Mouse (Mus musculus): Measurements from ENCODE around the gene Fbxo2. TPM values are rescaled to one million over a fixed set of nuclear protein-coding genes. Genes with fewer than 3 reads are reported as not detected.

Gene Fbxo2
- polyA plus RNA-seq, 1 experiment from 2014 or later, result 0.55 TPM

DNA sequence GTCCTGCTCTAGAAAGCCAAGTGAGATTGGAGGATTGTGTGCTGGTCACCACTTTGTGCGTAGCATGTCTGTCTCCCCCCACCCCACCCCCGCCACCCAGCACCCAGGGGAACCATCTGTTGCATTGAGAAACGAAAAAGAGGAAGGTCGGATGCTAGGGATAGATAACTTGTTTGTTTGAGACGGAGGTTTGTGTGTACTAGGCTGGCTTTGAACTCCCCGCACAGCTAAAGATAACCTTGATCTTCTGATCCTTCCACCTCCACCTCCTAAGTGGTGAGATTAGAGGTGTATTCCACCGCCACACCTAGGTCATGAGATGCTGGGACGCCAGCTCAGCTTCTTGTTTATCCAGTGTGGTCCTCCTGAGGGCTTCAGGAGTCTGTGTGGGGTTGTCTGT lies 25.4 kb upstream of the Fbxo2 start:
- H3K27ac ChIP-seq (replicated peaks), result no peak overlapping the region
- no peak for DNase-seq (ENCODE audit: low spot score)
- H3K9me3 ChIP-seq (ENCODE audit: control insufficient read depth, low read length), result no peaks in the 10 kb centered on the region
- TF ChIP-seq EP300 (optimal IDR thresholded peaks at IDR 0.05), result no peak
- TF ChIP-seq CTCF (IDR thresholded peaks at IDR 0.05; ENCODE audit: low read depth), result no peak
- no peak overlapping the region for H3K4me3 ChIP-seq (ENCODE audit: low read depth, low read length)
- 69% methylated on average over 8 of the region's 8 CpGs for WGBS
- no peaks in the 10 kb centered on the region; the same call in 1 of the 2 replicates for H3K4me1 ChIP-seq (replicated peaks; ENCODE audit: control insufficient read depth, insufficient read depth)
- no peak overlapping the region for H3K9ac ChIP-seq (ENCODE audit: low read length)
- H3K4me2 ChIP-seq (replicated peaks; ENCODE audit: low read depth), result no peak overlapping the region
- H3K36me3 ChIP-seq (ENCODE audit: control insufficient read depth, insufficient read depth, low read length), result no peaks in the 10 kb centered on the region
- H3K27me3 ChIP-seq (ENCODE audit: control insufficient read depth, insufficient read depth, low read length), result peaks cover 11% of the 10 kb centered on the region
- no peak for ATAC-seq (ENCODE audit: low FRiP score, low TSS enrichment)

DNA sequence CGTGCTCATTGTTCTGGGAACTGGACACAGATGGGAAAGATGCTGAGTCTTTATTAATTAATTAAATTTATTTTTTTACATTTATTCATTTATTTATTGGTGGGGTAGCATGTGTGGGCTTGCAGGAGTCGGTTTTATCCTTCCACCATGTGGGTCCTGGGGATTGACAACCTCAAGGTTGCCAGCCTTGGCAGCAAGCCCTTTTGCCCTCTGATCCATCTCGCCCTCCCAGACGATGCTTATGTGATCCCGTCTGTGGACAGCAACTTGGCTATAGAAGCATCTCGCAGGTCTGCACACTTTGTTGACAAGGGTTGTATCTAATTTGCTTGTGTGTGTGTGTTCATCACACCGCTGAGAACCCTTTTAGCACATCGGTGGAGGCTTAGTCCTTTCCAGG lies 22.9 kb upstream of the Fbxo2 start:
- WGBS, result 67% methylated on average over 8 of the region's 8 CpGs
- no peak for DNase-seq (ENCODE audit: low spot score)
- no peak for TF ChIP-seq EP300 (optimal IDR thresholded peaks at IDR 0.05)
- TF ChIP-seq CTCF (IDR thresholded peaks at IDR 0.05; ENCODE audit: low read depth), result no peak

DNA sequence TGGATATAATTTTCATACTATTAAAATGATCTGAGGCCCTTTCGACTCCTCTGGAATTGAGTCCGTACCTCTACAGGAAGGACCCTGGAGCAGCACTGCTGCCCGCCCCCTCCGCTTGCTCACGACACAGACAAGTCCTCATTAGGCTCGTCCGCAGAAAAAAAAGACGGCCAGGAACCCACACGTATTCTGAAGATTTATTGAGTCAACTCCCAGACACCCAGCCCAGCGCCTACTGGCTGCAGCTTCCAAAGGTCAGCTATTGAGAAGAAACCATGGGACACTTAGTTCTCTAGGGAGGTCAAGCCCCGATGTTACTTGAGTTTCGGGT lies 20.7 kb upstream of the Fbxo2 start:
- no peaks in the 10 kb centered on the region; the same call in 1 of the 2 replicates for H3K4me1 ChIP-seq (replicated peaks; ENCODE audit: control insufficient read depth, insufficient read depth)
- DNase-seq (ENCODE audit: low spot score), result no peak
- WGBS, result under 1% methylated on average over 12 of the region's 12 CpGs
- H3K36me3 ChIP-seq (ENCODE audit: control insufficient read depth, insufficient read depth, low read length), result no peaks in the 10 kb centered on the region
- TF ChIP-seq CTCF (IDR thresholded peaks at IDR 0.05; ENCODE audit: low read depth) (no peak), EP300 (optimal IDR thresholded peaks at IDR 0.05) (no peak)
- peak overlapping the region; percentile 95 for H3K4me2 ChIP-seq (replicated peaks; ENCODE audit: low read depth)
- H3K4me3 ChIP-seq (ENCODE audit: low read depth, low read length), result peak overlapping the region; percentile 74
- peak overlapping the region; percentile 77 for H3K9ac ChIP-seq (ENCODE audit: low read length)
- ATAC-seq (ENCODE audit: low FRiP score, low TSS enrichment), result no peak
- no peaks in the 10 kb centered on the region for H3K27me3 ChIP-seq (ENCODE audit: control insufficient read depth, insufficient read depth, low read length)
- peak overlapping the region; percentile 84 for H3K27ac ChIP-seq (replicated peaks)
- H3K9me3 ChIP-seq (ENCODE audit: control insufficient read depth, low read length), result no peaks in the 10 kb centered on the region

More for the DNA sequence above, 22.9 kb upstream of the Fbxo2 start:
- Histone ChIP-seq H3K36me3 (ENCODE audit: control insufficient read depth, insufficient read depth, low read length) (no peaks in the 10 kb centered on the region), H3K4me2 (replicated peaks; ENCODE audit: low read depth) (no peak overlapping the region), H3K4me3 (ENCODE audit: low read depth, low read length) (no peak overlapping the region), H3K9ac (ENCODE audit: low read length) (no peak overlapping the region), H3K9me3 (ENCODE audit: control insufficient read depth, low read length) (no peaks in the 10 kb centered on the region), H3K27me3 (ENCODE audit: control insufficient read depth, insufficient read depth, low read length) (no peaks in the 10 kb centered on the region), H3K27ac (replicated peaks) (no peak overlapping the region), H3K4me1 (replicated peaks; ENCODE audit: control insufficient read depth, insufficient read depth) (no peaks in the 10 kb centered on the region; the same call in 1 of the 2 replicates)
- no peak for ATAC-seq (ENCODE audit: low FRiP score, low TSS enrichment)

DNA sequence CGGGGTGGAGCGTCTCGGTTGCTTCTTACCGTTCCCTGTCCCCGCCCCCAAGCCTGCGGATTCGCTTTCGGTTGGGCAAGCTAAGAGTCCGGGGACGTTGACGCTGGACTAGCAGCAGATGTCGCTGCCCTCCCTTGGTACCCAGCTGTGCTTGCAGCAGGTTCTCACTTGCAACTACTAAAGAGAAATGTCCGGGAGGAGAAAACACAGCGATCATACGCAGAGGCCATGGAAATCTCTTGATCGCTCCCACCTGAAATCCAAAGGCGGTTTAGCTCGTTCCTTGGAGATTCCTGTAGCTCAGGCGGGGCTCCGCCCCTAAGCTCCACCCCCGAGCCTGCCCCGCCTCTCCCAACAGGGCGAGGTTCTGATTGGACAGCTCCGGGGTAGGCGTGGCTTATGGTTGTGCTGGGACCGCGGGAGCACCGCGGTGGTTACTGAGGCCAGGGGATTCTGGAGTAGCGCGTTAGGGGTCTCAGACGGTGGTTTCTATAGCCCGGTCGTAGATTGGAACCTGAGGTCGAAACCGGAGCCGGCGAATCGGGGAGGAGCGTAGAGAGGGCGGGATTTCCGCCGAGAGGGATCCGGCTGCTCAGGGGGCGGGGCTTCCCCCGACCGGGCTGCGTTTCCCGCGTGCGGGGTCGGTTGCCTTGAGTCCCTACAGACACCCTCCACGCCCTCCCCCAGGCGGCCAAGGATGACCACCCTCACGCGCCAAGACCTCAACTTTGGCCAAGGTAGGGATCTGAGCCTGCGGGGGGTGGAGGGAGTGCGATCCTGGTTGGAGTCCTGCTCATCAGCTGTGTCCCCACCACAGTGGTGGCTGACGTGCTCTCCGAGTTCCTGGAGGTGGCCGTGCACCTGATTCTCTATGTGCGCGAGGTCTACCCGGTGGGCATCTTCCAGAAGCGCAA lies 20.1 kb upstream of the Fbxo2 start:
- Histone ChIP-seq H3K4me1 (replicated peaks; ENCODE audit: control insufficient read depth, insufficient read depth) (no peaks in the 10 kb centered on the region; the same call in 1 of the 2 replicates), H3K4me3 (ENCODE audit: low read depth, low read length) (peak overlapping the region; percentile 74), H3K9ac (ENCODE audit: low read length) (peak overlapping the region; percentile 77), H3K27me3 (ENCODE audit: control insufficient read depth, insufficient read depth, low read length) (no peaks in the 10 kb centered on the region), H3K27ac (replicated peaks) (peak overlapping the region; percentile 84), H3K4me2 (replicated peaks; ENCODE audit: low read depth) (peak overlapping the region; percentile 95), H3K9me3 (ENCODE audit: control insufficient read depth, low read length) (no peaks in the 10 kb centered on the region), H3K36me3 (ENCODE audit: control insufficient read depth, insufficient read depth, low read length) (no peaks in the 10 kb centered on the region)
- TF ChIP-seq EP300 (optimal IDR thresholded peaks at IDR 0.05), result no peak
- TF ChIP-seq CTCF (IDR thresholded peaks at IDR 0.05; ENCODE audit: low read depth), result peak; percentile 82
- DNase-seq (ENCODE audit: low spot score) (peak; percentile 93), ATAC-seq (ENCODE audit: low FRiP score, low TSS enrichment) (peak; percentile 95)
- under 1% methylated on average over 65 of the region's 65 CpGs for WGBS

DNA sequence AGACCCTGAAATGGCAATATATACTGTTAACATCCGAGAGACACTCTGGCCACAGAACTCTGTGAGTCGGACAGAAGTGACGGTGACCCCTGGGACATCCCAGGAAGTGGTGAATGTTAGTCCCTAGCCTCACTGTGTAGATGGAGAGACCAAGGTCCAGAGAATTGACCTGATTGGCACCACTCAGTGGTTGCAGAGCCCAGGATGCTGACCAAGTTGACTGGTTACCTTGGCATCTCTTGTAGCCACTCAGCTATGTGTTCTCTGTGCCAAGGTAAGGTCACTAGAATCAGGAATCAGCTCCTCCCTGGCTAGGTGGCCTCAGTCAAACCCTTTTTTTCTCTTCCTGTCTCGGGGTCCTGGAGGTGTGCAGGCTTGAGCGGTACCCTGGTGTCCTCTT lies 16.7 kb upstream of the Fbxo2 start:
- Histone ChIP-seq H3K36me3 (ENCODE audit: control insufficient read depth, insufficient read depth, low read length) (peaks cover 12% of the 10 kb centered on the region), H3K9me3 (ENCODE audit: control insufficient read depth, low read length) (no peaks in the 10 kb centered on the region), H3K4me2 (replicated peaks; ENCODE audit: low read depth) (no peak overlapping the region), H3K9ac (ENCODE audit: low read length) (no peak overlapping the region), H3K4me3 (ENCODE audit: low read depth, low read length) (no peak overlapping the region), H3K27me3 (ENCODE audit: control insufficient read depth, insufficient read depth, low read length) (no peaks in the 10 kb centered on the region), H3K4me1 (replicated peaks; ENCODE audit: control insufficient read depth, insufficient read depth) (no peaks in the 10 kb centered on the region; the same call in 1 of the 2 replicates), H3K27ac (replicated peaks) (no peak overlapping the region)
- TF ChIP-seq CTCF (IDR thresholded peaks at IDR 0.05; ENCODE audit: low read depth) (no peak), EP300 (optimal IDR thresholded peaks at IDR 0.05) (no peak)
- DNase-seq (ENCODE audit: low spot score), result no peak
- 85% methylated on average over 5 of the region's 5 CpGs for WGBS
- no peak for ATAC-seq (ENCODE audit: low FRiP score, low TSS enrichment)

- no peak for ATAC-seq (ENCODE audit: low FRiP score, low TSS enrichment)
- 85% methylated on average over 2 of the region's 2 CpGs for WGBS
- no peaks in the 10 kb centered on the region for H3K9me3 ChIP-seq (ENCODE audit: control insufficient read depth, low read length)
Measured at GRCm38 (mm10) chr4:148147714-148148113, 12.7 kb upstream of the Fbxo2 start.

More at GRCm38 (mm10) chr4:148147714-148148113, 12.7 kb upstream of the Fbxo2 start:
- Histone ChIP-seq H3K4me1 (replicated peaks; ENCODE audit: control insufficient read depth, insufficient read depth) (no peaks in the 10 kb centered on the region), H3K4me3 (ENCODE audit: low read depth, low read length) (no peak overlapping the region), H3K36me3 (ENCODE audit: control insufficient read depth, insufficient read depth, low read length) (peaks cover 12% of the 10 kb centered on the region), H3K27me3 (ENCODE audit: control insufficient read depth, insufficient read depth, low read length) (no peaks in the 10 kb centered on the region), H3K9ac (ENCODE audit: low read length) (no peak overlapping the region), H3K4me2 (replicated peaks; ENCODE audit: low read depth) (no peak overlapping the region), H3K27ac (replicated peaks) (no peak overlapping the region)
- TF ChIP-seq CTCF (IDR thresholded peaks at IDR 0.05; ENCODE audit: low read depth) (no peak), EP300 (optimal IDR thresholded peaks at IDR 0.05) (no peak)
- DNase-seq (ENCODE audit: low spot score), result no peak
